Mouse (Mus musculus) thymus, adult 2 months (tissue): ENCODE measurements around the gene Slc26a3.

Experiments
- CTCF ChIP-seq: fragments of 200-500 bp; IDR thresholded peaks from 2 replicates; pipeline ENCODE4 v1.5.1; 2012; ENCODE audit warnings: mild to moderate bottlenecking, control low read depth, low read length, moderate library complexity, borderline replicate concordance; ENCODE audit not compliant: control insufficient read depth, poor library complexity, insufficient read depth; ENCODE audit errors: extremely low read depth
- POLR2A ChIP-seq: fragments of 200-500 bp; IDR thresholded peaks from 2 replicates; pipeline ENCODE4 v1.6.1; 2012; ENCODE audit warnings: mild to moderate bottlenecking, low read length, control low read depth, moderate library complexity; ENCODE audit not compliant: control insufficient read depth, poor library complexity, insufficient read depth; ENCODE audit errors: extremely low read depth

- TF ChIP-seq CTCF = no peak
- TF ChIP-seq POLR2A = no peak
Measured at GRCm38 (mm10) chr12:31366428-31366827, 24.2 kb upstream of the Slc26a3 start.
